Mouse (Mus musculus) ES-E14 (cell line): ENCODE results near the gene Esrrg.

Experiments used
- MAFK ChIP-seq: IDR thresholded peaks from 2 replicates; pipeline ENCODE4 v1.6.1; 2014; ENCODE audit warnings: mild to moderate bottlenecking, low read depth, low read length, inconsistent platforms; ENCODE audit not compliant: insufficient read depth
- ZNF384 ChIP-seq: IDR thresholded peaks from 2 replicates; pipeline ENCODE4 v1.6.1; 2012; ENCODE audit warnings: low read depth, low read length, inconsistent platforms

GRCm38 (mm10) chr1:187609021-187609852 is 646 bp downstream of the Esrrg start:
- no peak for TF ChIP-seq MAFK
- no peak for TF ChIP-seq ZNF384
